Mouse (Mus musculus) midbrain, postnatal 0 days (tissue): ENCODE measurements at regions not wholly inside any gene's neighbourhood (a gene's known extent, or its start where the extent isn't known, plus 50 kb on each side); places are given as distances from the start of the nearest gene placed in this dataset.

ENCODE experiments used
- ATAC-seq: fragments of 200-750 bp; cut with Nextera tagmentation; 2 replicates; pipeline ENCODE4 v1.8.0; 2017; ENCODE audit warnings: moderate number of reproducible peaks, mild to moderate bottlenecking, moderate TSS enrichment, moderate library complexity; ENCODE audit not compliant: low FRiP score
- DNase-seq: peaks from one replicate; pipeline ENCODE4 v3.0.0-alpha.2; 2015; ENCODE audit warnings: low spot score
- H3K27ac ChIP-seq: fragments of 300-500 bp; sonication (generic); 2 replicates; pipeline ENCODE4 v1.5.1; 2014; ENCODE audit warnings: low read depth, mild to moderate bottlenecking, low read length, mixed read lengths
- H3K27me3 ChIP-seq: fragments of 300-500 bp; sonication (generic); 2 replicates; pipeline ENCODE4 v1.6.1; 2014; ENCODE audit warnings: low read length, control low read depth, mixed read lengths; ENCODE audit not compliant: insufficient read depth
- H3K36me3 ChIP-seq: fragments of 300-500 bp; sonication (generic); 2 replicates; pipeline ENCODE4 v1.6.1; 2014; ENCODE audit warnings: low read length, control low read depth, mixed read lengths; ENCODE audit not compliant: insufficient read depth
- H3K4me1 ChIP-seq: fragments of 300-500 bp; sonication (generic); 2 replicates; pipeline ENCODE4 v1.6.1; 2014; ENCODE audit warnings: mild to moderate bottlenecking, control low read depth, antibody characterized with exemption, low read length, mixed read lengths; ENCODE audit not compliant: insufficient read depth
- H3K4me2 ChIP-seq: fragments of 300-500 bp; sonication (generic); 2 replicates; pipeline ENCODE4 v1.6.1; 2014; ENCODE audit warnings: low read depth, mild to moderate bottlenecking, low read length, mixed read lengths; ENCODE audit not compliant: poor library complexity, severe bottlenecking
- H3K4me3 ChIP-seq: fragments of 300-500 bp; sonication (generic); 2 replicates; pipeline ENCODE4 v1.5.1; 2014; ENCODE audit warnings: low read depth, mild to moderate bottlenecking, low read length, moderate library complexity
- H3K9ac ChIP-seq: fragments of 300-500 bp; sonication (generic); replicated peaks from 2 replicates; pipeline ENCODE4 v1.6.1; 2014; ENCODE audit warnings: mild to moderate bottlenecking, low read length, moderate library complexity, mixed read lengths; ENCODE audit not compliant: poor library complexity, severe bottlenecking
- H3K9me3 ChIP-seq: fragments of 300-500 bp; sonication (generic); 2 replicates; pipeline ENCODE4 v1.6.1; 2016; ENCODE audit warnings: low read length, control low read depth
- CTCF ChIP-seq: IDR thresholded peaks from 2 replicates; pipeline ENCODE4 v1.5.1; 2016; ENCODE audit warnings: antibody characterized with exemption, mild to moderate bottlenecking
- WGBS: fragments of 180-500 bp; shearing (Covaris S2); extraction: QIAGEN DNeasy Blood & Tissue Kit; methylation state at CpG from one replicate; pipeline ENCODE4 v1.1.7; 2014; 5-methylcytosine and 5-hydroxymethylcytosine counted together

- Histone ChIP-seq H3K4me1 (peaks cover 4% of the 10 kb centered on the region; the same call in 1 of the 2 replicates), H3K36me3 (no peaks in the 10 kb centered on the region), H3K27me3 (peaks cover 12% of the 10 kb centered on the region; the same call in 1 of the 2 replicates), H3K9ac (no peak overlapping the region), H3K9me3 (no peaks in the 10 kb centered on the region), H3K4me2 (no peak overlapping the region), H3K27ac (no peak overlapping the region), H3K4me3 (no peak overlapping the region)
- no peak for TF ChIP-seq CTCF
- no peak for ATAC-seq
- peak; percentile 21 for DNase-seq
- 25% methylated on average over 6 of the region's 6 CpGs for WGBS
Measured at GRCm38 (mm10) chr13:72817930-72818329, 189.3 kb downstream of the Irx2 start.

GRCm38 (mm10) chr13:72826613-72827012 is 198.0 kb downstream of the Irx2 start:
- Histone ChIP-seq H3K4me1 (no peaks in the 10 kb centered on the region), H3K36me3 (no peaks in the 10 kb centered on the region), H3K9ac (no peak overlapping the region), H3K9me3 (no peaks in the 10 kb centered on the region), H3K4me3 (no peak overlapping the region), H3K27ac (no peak overlapping the region), H3K27me3 (no peaks in the 10 kb centered on the region), H3K4me2 (no peak overlapping the region)
- DNase-seq (peak; percentile 56), ATAC-seq (no peak)
- TF ChIP-seq CTCF = no peak
- 39% methylated on average over 3 of the region's 3 CpGs for WGBS

- DNase-seq (no peak), ATAC-seq (no peak)
- 81% methylated on average over 3 of the region's 3 CpGs for WGBS
- no peaks in the 10 kb centered on the region for H3K27me3 ChIP-seq
- no peak overlapping the region for H3K9ac ChIP-seq
- H3K4me2 ChIP-seq = no peak overlapping the region
- no peak overlapping the region for H3K4me3 ChIP-seq
- no peak overlapping the region for H3K27ac ChIP-seq
- no peaks in the 10 kb centered on the region for H3K4me1 ChIP-seq
- H3K36me3 ChIP-seq = no peaks in the 10 kb centered on the region
- H3K9me3 ChIP-seq = no peaks in the 10 kb centered on the region
- no peak for TF ChIP-seq CTCF
Measured at GRCm38 (mm10) chr13:72829331-72829730, 200.7 kb downstream of the Irx2 start.

GRCm38 (mm10) chr13:72833326-72833725 is 204.7 kb downstream of the Irx2 start:
- Histone ChIP-seq H3K27me3 (no peaks in the 10 kb centered on the region), H3K4me3 (no peak overlapping the region), H3K36me3 (no peaks in the 10 kb centered on the region), H3K9me3 (no peaks in the 10 kb centered on the region), H3K4me2 (no peak overlapping the region), H3K4me1 (no peaks in the 10 kb centered on the region), H3K27ac (no peak overlapping the region), H3K9ac (no peak overlapping the region)
- TF ChIP-seq CTCF = no peak
- WGBS = 94% methylated on average over 2 of the region's 2 CpGs
- ATAC-seq (no peak), DNase-seq (no peak)

- 51% methylated on average over 9 of the region's 9 CpGs for WGBS
- Histone ChIP-seq H3K27ac (no peak overlapping the region), H3K4me1 (no peaks in the 10 kb centered on the region), H3K4me3 (no peak overlapping the region), H3K9me3 (no peaks in the 10 kb centered on the region), H3K9ac (no peak overlapping the region), H3K4me2 (no peak overlapping the region), H3K36me3 (no peaks in the 10 kb centered on the region), H3K27me3 (no peaks in the 10 kb centered on the region)
- no peak for DNase-seq
- no peak for ATAC-seq
- TF ChIP-seq CTCF = no peak
Measured at GRCm38 (mm10) chr13:72837016-72837415, 208.4 kb downstream of the Irx2 start.

- Histone ChIP-seq H3K27me3 (no peaks in the 10 kb centered on the region), H3K4me3 (no peak overlapping the region), H3K4me2 (no peak overlapping the region), H3K4me1 (no peaks in the 10 kb centered on the region), H3K9ac (no peak overlapping the region), H3K27ac (no peak overlapping the region), H3K9me3 (no peaks in the 10 kb centered on the region), H3K36me3 (no peaks in the 10 kb centered on the region)
- no peak for ATAC-seq
- WGBS = 79% methylated on average over 4 of the region's 4 CpGs
- DNase-seq = no peak
- peak; percentile 24; the same call in 1 of the 2 replicates for TF ChIP-seq CTCF
Measured at GRCm38 (mm10) chr13:72848097-72848496, 219.5 kb downstream of the Irx2 start.
